Mouse (Mus musculus) ES-E14 (cell line): ENCODE data around the gene Spop.

Experiments used
- HCFC1 ChIP-seq: IDR thresholded peaks from 2 replicates; pipeline ENCODE4 v1.6.1; 2012; ENCODE audit warnings: low read length, inconsistent platforms, borderline replicate concordance; ENCODE audit not compliant: insufficient read depth
- MAFK ChIP-seq: IDR thresholded peaks from 2 replicates; pipeline ENCODE4 v1.6.1; 2014; ENCODE audit warnings: mild to moderate bottlenecking, low read depth, low read length, inconsistent platforms; ENCODE audit not compliant: insufficient read depth
- ZC3H11A ChIP-seq: IDR thresholded peaks from 2 replicates; pipeline ENCODE4 v1.6.1; 2012; ENCODE audit warnings: low read depth, mild to moderate bottlenecking, inconsistent platforms, low read length, borderline replicate concordance

DNA sequence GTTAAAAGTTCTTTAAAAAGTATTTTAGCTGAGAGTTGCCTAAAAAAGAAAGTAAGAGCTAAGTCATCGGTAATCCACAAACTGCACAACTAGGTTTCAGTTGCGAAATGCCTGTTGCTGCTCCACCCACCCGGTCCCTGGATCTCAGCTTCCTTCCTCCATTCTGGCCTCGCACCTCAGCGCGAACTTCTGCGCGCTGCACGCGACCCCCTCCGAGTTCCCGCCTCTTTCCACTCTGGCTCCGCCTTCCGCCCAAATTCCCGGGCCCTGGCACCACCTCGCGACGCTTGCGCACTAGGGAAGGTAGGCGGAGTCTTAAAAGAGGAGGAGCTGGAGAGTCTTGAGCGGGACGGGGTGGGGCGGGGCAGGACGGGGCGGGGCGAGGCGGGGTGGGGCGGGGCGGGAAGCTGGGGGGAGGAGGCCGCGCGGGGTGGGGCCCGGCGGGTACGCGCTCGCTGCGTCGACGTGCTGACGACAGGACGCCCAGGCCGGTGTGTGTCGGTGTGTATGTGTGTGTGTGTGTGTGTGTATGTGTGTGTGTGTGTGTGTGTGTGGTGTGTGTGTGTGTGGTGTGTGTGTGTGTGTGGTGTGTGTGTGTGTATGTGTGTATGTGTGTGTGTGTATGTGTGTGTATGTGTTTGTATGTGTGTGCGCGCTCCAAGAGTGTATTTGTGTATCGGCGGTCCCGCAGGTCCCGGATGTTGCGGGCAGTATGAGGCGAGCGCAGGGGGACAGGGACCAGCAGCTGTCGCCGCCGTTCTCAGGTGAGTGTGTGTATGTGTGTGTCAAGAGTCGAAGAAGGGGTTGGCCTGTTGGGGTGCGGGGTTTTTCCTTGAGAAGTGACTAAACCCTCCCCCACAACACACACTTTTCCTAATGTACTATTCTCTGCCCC, at the start of gene Spop:
- no peak for TF ChIP-seq MAFK
- peak; percentile 39; the same call in 1 of the 2 replicates for TF ChIP-seq HCFC1
- no peak for TF ChIP-seq ZC3H11A
